Mouse (Mus musculus): ENCODE measurements at regions not wholly inside any gene's neighbourhood (a gene's known extent, or its start where the extent isn't known, plus 50 kb on each side); places are given as distances from the start of the nearest gene placed in this dataset.
"Not testable (repeated sequence)": the region's sequence is repeated elsewhere in the genome, so short reads cannot be mapped to it uniquely, and the experiment has no call there.

DNA sequence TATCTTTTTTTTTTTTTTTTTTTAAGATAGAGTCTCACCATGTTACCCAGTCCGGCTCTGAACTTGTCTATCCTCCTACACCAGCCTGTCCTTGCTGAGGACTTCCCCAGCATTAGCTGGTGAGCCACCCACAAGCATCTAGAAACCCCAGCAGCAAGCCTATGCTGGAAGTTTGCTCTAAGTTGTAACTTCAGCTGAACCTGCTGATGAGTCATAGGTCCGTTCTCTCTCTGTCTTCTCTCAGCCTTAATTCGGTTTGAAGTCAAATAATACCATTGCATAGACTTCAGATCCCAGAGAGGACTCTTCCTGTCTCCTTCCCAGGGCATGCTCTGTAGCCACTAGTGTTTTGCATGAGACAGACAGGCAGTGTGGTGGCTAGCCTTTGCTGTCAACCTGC lies 68.3 kb upstream of the Myrip start:
- no peaks in the 10 kb centered on the region for H3K36me3 ChIP-seq (replicated peaks in 1 of 2; ENCODE audit: control insufficient read depth in 1 of 2, insufficient read depth in 1 of 2, low read length in 1 of 2)
- no peak overlapping the region for H3K27ac ChIP-seq (ENCODE audit: insufficient read depth, low read depth)
- TF ChIP-seq ZNF384 (IDR thresholded peaks at IDR 0.05; ENCODE audit: low read depth, low read length) (no peak), CTCF (conservative IDR thresholded peaks at IDR 0.05 in 1 of 2, IDR thresholded peaks at IDR 0.05 in 1 of 2; ENCODE audit: low read depth in 2 of 2, low read length in 2 of 2) (no peak), IRF4 (IDR thresholded peaks at IDR 0.05; ENCODE audit: low read depth, low read length) (no peak), POLR2AphosphoS2 (IDR thresholded peaks at IDR 0.05; ENCODE audit: low read depth, low read length) (no peak), ZMIZ1 (IDR thresholded peaks at IDR 0.05; ENCODE audit: low read depth, low read length) (no peak), KAT2A (IDR thresholded peaks at IDR 0.05; ENCODE audit: insufficient replicate concordance, low read length) (no peak), ELF1 (IDR thresholded peaks at IDR 0.05; ENCODE audit: low read depth, low read length) (no peak), RAD21 (IDR thresholded peaks at IDR 0.05; ENCODE audit: low read depth, low read length) (no peak), POLR2A (IDR thresholded peaks at IDR 0.05; ENCODE audit: low read depth, low read length) (no peak), USF2 (conservative IDR thresholded peaks at IDR 0.05; ENCODE audit: low read depth, low read length) (no peak), ZKSCAN1 (IDR thresholded peaks at IDR 0.05; ENCODE audit: borderline replicate concordance, low read depth, low read length) (no peak)
- no peak for DNase-seq (ENCODE audit: extremely low read depth)
- H3K27me3 ChIP-seq (replicated peaks) = peaks cover 6% of the 10 kb centered on the region
- no peaks in the 10 kb centered on the region for H3K79me2 ChIP-seq (replicated peaks; ENCODE audit: control insufficient read depth, extremely low read depth, insufficient read depth, poor library complexity, severe bottlenecking)
- H3K4me2 ChIP-seq (ENCODE audit: insufficient read depth, low read depth, poor library complexity, severe bottlenecking) = no peak overlapping the region
- dilution Hi-C loops (cut with MboI; ENCODE audit: extremely low pct_ligation_motif_present, extremely low pct_unique_long_range_greater_than_20kb, low sequenced_read_pairs) (no loop called here), in situ Hi-C loops (cut with MboI; ENCODE audit: low pct_ligation_motif_present, low pct_unique_long_range_greater_than_20kb, low sequenced_read_pairs) (no loop called here)
- peaks cover 3% of the 10 kb centered on the region for H3K9me3 ChIP-seq (replicated peaks; ENCODE audit: low read length)
- H3K9ac ChIP-seq (ENCODE audit: insufficient read depth, low read depth) = no peak overlapping the region
- no peaks in the 10 kb centered on the region for H3K4me1 ChIP-seq (ENCODE audit: control insufficient read depth in 1 of 2, insufficient read depth in 2 of 2)
- H3K4me3 ChIP-seq (replicated peaks in 1 of 3; ENCODE audit: low read depth in 2 of 3, low read length in 2 of 3, poor library complexity in 1 of 3) = no peak overlapping the region

DNA sequence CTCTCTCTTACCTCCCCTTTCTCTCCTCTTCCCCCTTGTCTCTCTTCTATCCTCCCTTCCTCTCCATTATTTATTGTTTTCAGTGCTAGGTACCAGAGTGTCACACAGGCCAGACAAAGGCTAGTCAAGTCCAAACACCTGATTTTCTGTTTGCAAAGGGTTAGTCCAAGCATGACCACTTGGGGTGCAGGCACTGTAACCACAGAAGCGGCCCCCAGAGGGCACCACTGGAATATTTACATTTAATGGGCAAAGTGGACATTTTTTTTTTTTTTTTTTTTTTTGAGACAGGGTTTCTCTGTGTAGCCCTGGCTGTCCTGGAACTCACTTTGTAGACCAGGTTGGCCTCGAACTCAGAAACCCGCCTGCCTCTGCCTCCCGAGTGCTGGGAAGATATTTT lies 66.3 kb upstream of the Myrip start:
- H3K4me2 ChIP-seq (ENCODE audit: insufficient read depth, low read depth, poor library complexity, severe bottlenecking); H3K4me1 ChIP-seq (ENCODE audit: control insufficient read depth in 1 of 2, insufficient read depth in 2 of 2); H3K27me3 ChIP-seq (replicated peaks); H3K9me3 ChIP-seq (replicated peaks; ENCODE audit: low read length); H3K79me2 ChIP-seq (replicated peaks; ENCODE audit: control insufficient read depth, extremely low read depth, insufficient read depth, poor library complexity, severe bottlenecking); in situ Hi-C loops (cut with MboI; ENCODE audit: low pct_ligation_motif_present, low pct_unique_long_range_greater_than_20kb, low sequenced_read_pairs); H3K9ac ChIP-seq (ENCODE audit: insufficient read depth, low read depth); dilution Hi-C loops (cut with MboI; ENCODE audit: extremely low pct_ligation_motif_present, extremely low pct_unique_long_range_greater_than_20kb, low sequenced_read_pairs); H3K36me3 ChIP-seq (replicated peaks in 1 of 2; ENCODE audit: control insufficient read depth in 1 of 2, insufficient read depth in 1 of 2, low read length in 1 of 2); H3K4me3 ChIP-seq (replicated peaks in 1 of 3; ENCODE audit: low read depth in 2 of 3, low read length in 2 of 3, poor library complexity in 1 of 3); H3K27ac ChIP-seq (ENCODE audit: insufficient read depth, low read depth): not testable (repeated sequence)
- TF ChIP-seq ZNF384 (IDR thresholded peaks at IDR 0.05; ENCODE audit: low read depth, low read length) (peak; percentile 76), SMC3 (IDR thresholded peaks at IDR 0.05; ENCODE audit: low read depth, low read length) (peak; percentile 29; the same call in 1 of the 2 replicates), CTCF (conservative IDR thresholded peaks at IDR 0.05 in 1 of 2, IDR thresholded peaks at IDR 0.05 in 1 of 2; ENCODE audit: low read depth in 2 of 2, low read length in 2 of 2) (peak in 1 of 2 experiments; percentile 65; a peak in 2 of 4 replicates)
- DNase-seq (ENCODE audit: extremely low read depth) = peak; percentile 13

DNA sequence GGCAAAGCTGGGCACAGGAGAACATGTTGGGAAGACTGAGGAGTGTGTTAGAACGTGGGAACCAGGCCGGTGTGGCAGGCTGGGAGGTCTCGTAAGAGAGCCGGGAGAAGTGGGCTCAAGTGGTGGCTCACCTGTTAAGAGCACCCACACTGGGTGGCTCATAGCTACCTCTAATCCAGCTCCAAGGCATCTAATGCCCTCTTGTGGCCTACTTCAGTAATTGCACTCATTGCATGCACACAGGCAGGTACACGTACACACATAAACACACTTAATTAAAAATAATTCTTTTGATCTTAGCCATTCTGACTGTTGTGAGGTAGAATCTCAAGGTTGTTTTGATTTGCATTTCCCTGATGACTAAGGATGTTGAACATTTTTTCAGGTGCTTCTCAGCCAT lies 55.9 kb upstream of the Myrip start:
- dilution Hi-C loops (cut with MboI; ENCODE audit: extremely low pct_ligation_motif_present, extremely low pct_unique_long_range_greater_than_20kb, low sequenced_read_pairs) (no loop called here), in situ Hi-C loops (cut with MboI; ENCODE audit: low pct_ligation_motif_present, low pct_unique_long_range_greater_than_20kb, low sequenced_read_pairs) (no loop called here)
- H3K4me1 ChIP-seq (ENCODE audit: control insufficient read depth in 1 of 2, insufficient read depth in 2 of 2) = no peaks in the 10 kb centered on the region
- no peaks in the 10 kb centered on the region for H3K36me3 ChIP-seq (replicated peaks in 1 of 2; ENCODE audit: control insufficient read depth in 1 of 2, insufficient read depth in 1 of 2, low read length in 1 of 2)
- no peaks in the 10 kb centered on the region for H3K79me2 ChIP-seq (replicated peaks; ENCODE audit: control insufficient read depth, extremely low read depth, insufficient read depth, poor library complexity, severe bottlenecking)
- no peak overlapping the region for H3K27ac ChIP-seq (ENCODE audit: insufficient read depth, low read depth)
- H3K4me2 ChIP-seq (ENCODE audit: insufficient read depth, low read depth, poor library complexity, severe bottlenecking) = no peak overlapping the region
- H3K9ac ChIP-seq (ENCODE audit: insufficient read depth, low read depth) = no peak overlapping the region
- H3K27me3 ChIP-seq (replicated peaks) = peaks cover 10% of the 10 kb centered on the region
- no peak for DNase-seq (ENCODE audit: extremely low read depth)
- no peak overlapping the region for H3K4me3 ChIP-seq (replicated peaks in 1 of 3; ENCODE audit: low read depth in 2 of 3, low read length in 2 of 3, poor library complexity in 1 of 3)
- peaks cover 11% of the 10 kb centered on the region for H3K9me3 ChIP-seq (replicated peaks; ENCODE audit: low read length)
- peak; percentile 16 for TF ChIP-seq RAD21 (IDR thresholded peaks at IDR 0.05; ENCODE audit: low read depth, low read length)
- TF ChIP-seq TCF12 (IDR thresholded peaks at IDR 0.05; ENCODE audit: low read depth, low read length) = no peak
- TF ChIP-seq POLR2A (IDR thresholded peaks at IDR 0.05; ENCODE audit: low read depth, low read length) = no peak
- no peak for TF ChIP-seq BHLHE40 (IDR thresholded peaks at IDR 0.05; ENCODE audit: low read depth, low read length)
- TF ChIP-seq MEF2A (IDR thresholded peaks at IDR 0.05; ENCODE audit: borderline replicate concordance, low read depth, low read length) = no peak
- peak in 1 of 2 experiments; percentile 49; a peak in 2 of 4 replicates for TF ChIP-seq CTCF (conservative IDR thresholded peaks at IDR 0.05 in 1 of 2, IDR thresholded peaks at IDR 0.05 in 1 of 2; ENCODE audit: low read depth in 2 of 2, low read length in 2 of 2)
- TF ChIP-seq NRF1 (IDR thresholded peaks at IDR 0.05; ENCODE audit: low read depth, low read length) = no peak
- TF ChIP-seq RCOR1 (conservative IDR thresholded peaks at IDR 0.05; ENCODE audit: low read depth, low read length) = no peak
- no peak for TF ChIP-seq MXI1 (IDR thresholded peaks at IDR 0.05; ENCODE audit: low read depth, low read length)
- no peak for TF ChIP-seq KAT2A (IDR thresholded peaks at IDR 0.05; ENCODE audit: insufficient replicate concordance, low read length)
- TF ChIP-seq NELFE (IDR thresholded peaks at IDR 0.05; ENCODE audit: low read depth, low read length) = no peak
- no peak for TF ChIP-seq MYC (IDR thresholded peaks at IDR 0.05; ENCODE audit: low read depth, low read length)
- TF ChIP-seq IRF4 (IDR thresholded peaks at IDR 0.05; ENCODE audit: low read depth, low read length) = no peak
- no peak for TF ChIP-seq PAX5 (IDR thresholded peaks at IDR 0.05; ENCODE audit: low read length)
- no peak for TF ChIP-seq ZC3H11A (IDR thresholded peaks at IDR 0.05; ENCODE audit: low read depth, low read length)
- TF ChIP-seq JUN (IDR thresholded peaks at IDR 0.05; ENCODE audit: insufficient read depth, low read depth, low read length) = no peak
- TF ChIP-seq MAZ (IDR thresholded peaks at IDR 0.05; ENCODE audit: low read depth, low read length) = no peak
- no peak for TF ChIP-seq EP300 (IDR thresholded peaks at IDR 0.05; ENCODE audit: low read length)
- no peak for TF ChIP-seq USF1 (IDR thresholded peaks at IDR 0.05; ENCODE audit: low read depth, low read length)
